Comparison of ENCODE assay signal across 8 mouse cellular contexts in the genomic region with DNA sequence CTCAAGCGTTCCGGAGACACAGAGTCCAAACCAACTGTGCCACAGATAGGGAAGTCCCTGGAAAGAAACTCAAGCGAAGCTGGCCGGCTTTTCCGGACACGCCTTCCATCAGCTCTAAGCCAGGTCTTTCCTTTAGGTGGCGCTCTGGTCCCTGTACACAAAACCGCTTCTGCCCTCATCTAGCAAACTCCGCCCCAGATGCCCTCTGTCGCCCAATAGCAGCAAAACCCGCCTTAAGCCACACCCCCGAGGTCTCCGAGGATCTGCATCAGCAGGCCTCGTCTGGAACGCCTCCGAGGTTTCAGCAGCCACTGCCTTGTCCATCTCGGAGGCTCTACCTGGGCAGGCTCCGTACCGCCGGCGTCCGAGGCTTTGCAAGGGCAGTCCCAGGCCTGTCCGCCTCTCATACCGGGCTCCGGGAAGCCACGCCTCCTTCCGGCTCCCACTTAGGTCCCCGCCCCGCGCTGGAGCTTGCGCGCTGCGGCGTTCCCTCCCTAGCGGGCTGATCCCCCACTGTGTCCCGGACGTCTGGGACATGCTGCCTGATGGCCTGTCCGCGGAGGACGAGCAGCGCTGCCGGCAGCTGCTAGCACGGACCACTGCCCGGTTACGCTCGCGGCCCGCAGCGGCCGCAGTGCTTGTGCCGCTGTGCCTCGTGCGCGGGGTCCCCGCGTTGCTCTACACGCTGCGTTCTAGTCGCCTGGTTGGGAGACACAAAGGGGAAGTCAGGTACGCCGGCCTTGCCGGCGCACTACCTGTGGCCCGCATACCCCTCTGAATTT. TPM values are rescaled to one million over a fixed set of nuclear protein-coding genes. Genes with fewer than 3 reads are reported as not detected.
DNase-seq lines count a peak whose midpoint lies in the region; ATAC-seq and TF ChIP-seq lines count a peak whose summit lies in the region.

A gene (plus strand): TSS at position 462 of the 782 bp plus-strand sequence.
A gene (plus strand): TSS at position 508 of the 782 bp plus-strand sequence.

- peaks cover 70% of the 10 kb centered on the region for H3K4me1 ChIP-seq in E14TG2a.4 (replicated peaks; ENCODE audit: low read depth, low read length)
- H3K4me1 ChIP-seq in forebrain, embryonic 12.5 days, result peaks cover 16% of the 10 kb centered on the region
- H3K4me1 ChIP-seq in heart, postnatal 0 days (ENCODE audit: control insufficient read depth, insufficient read depth), result peaks cover 39% of the 10 kb centered on the region
- peaks cover 17% of the 10 kb centered on the region for H3K4me1 ChIP-seq in liver, embryonic 16.5 days (ENCODE audit: control insufficient read depth, low read depth, low read length)
- peaks cover 20% of the 10 kb centered on the region for H3K4me1 ChIP-seq in neural tube, embryonic 13.5 days (replicated peaks)
- H3K4me1 ChIP-seq in testis, adult 2 months (ENCODE audit: control insufficient read depth, insufficient read depth, low read length), result peaks cover 19% of the 10 kb centered on the region

- peaks cover 12% of the 10 kb centered on the region for H3K36me3 ChIP-seq in E14TG2a.4 (ENCODE audit: insufficient read depth, low read length)
- H3K36me3 ChIP-seq in forebrain, embryonic 12.5 days (replicated peaks), result 0 out of 2 replicates have a peak, but pooled peaks cover 3% of the 10 kb centered on the region
- no peaks in the 10 kb centered on the region for H3K36me3 ChIP-seq in heart, postnatal 0 days (replicated peaks; ENCODE audit: control insufficient read depth, insufficient read depth, low read length)
- no peaks in the 10 kb centered on the region for H3K36me3 ChIP-seq in liver, embryonic 16.5 days (ENCODE audit: control insufficient read depth, insufficient read depth)
- peaks cover 6% of the 10 kb centered on the region; the same call in 1 of the 2 replicates for H3K36me3 ChIP-seq in neural tube, embryonic 13.5 days
- H3K36me3 ChIP-seq in testis, adult 2 months (ENCODE audit: control insufficient read depth, insufficient read depth, low read length), result no peaks in the 10 kb centered on the region

- H3K9me3 ChIP-seq in E14TG2a.4 (ENCODE audit: low read length), result no peaks in the 10 kb centered on the region
- H3K9me3 ChIP-seq in forebrain, embryonic 12.5 days, result no peaks in the 10 kb centered on the region
- H3K9me3 ChIP-seq in heart, postnatal 0 days (replicated peaks; ENCODE audit: control insufficient read depth, low read length), result no peaks in the 10 kb centered on the region
- H3K9me3 ChIP-seq in liver, embryonic 16.5 days (replicated peaks; ENCODE audit: control insufficient read depth, low read length), result no peaks in the 10 kb centered on the region
- H3K9me3 ChIP-seq in neural tube, embryonic 13.5 days, result no peaks in the 10 kb centered on the region

- TF ChIP-seq CTCF in E14TG2a.4 (conservative IDR thresholded peaks at IDR 0.05; ENCODE audit: low read length), result peak; percentile 72
- peak; percentile 76 for TF ChIP-seq CTCF in heart, postnatal 0 days (IDR thresholded peaks at IDR 0.05; ENCODE audit: low read depth)
- TF ChIP-seq CTCF in testis, adult 2 months (IDR thresholded peaks at IDR 0.05; ENCODE audit: control insufficient read depth, insufficient read depth, insufficient replicate concordance, low read depth, low read length), result peak; percentile 64; the same call in 1 of the 2 replicates

- H3K4me2 ChIP-seq in forebrain, embryonic 12.5 days, result peak within 1 kb of the TSS; percentile 89
- H3K4me2 ChIP-seq in heart, postnatal 0 days (ENCODE audit: low read depth, low read length), result peak within 1 kb of the TSS; percentile 74
- peak within 1 kb of the TSS; percentile 98 for H3K4me2 ChIP-seq in liver, embryonic 16.5 days (ENCODE audit: low read depth, low read length)
- peak within 1 kb of the TSS; percentile 91 for H3K4me2 ChIP-seq in neural tube, embryonic 13.5 days

- H3K27ac ChIP-seq in forebrain, embryonic 12.5 days, result peak within 1 kb of the TSS; percentile 98
- H3K27ac ChIP-seq in heart, postnatal 0 days (ENCODE audit: low read depth), result peak within 1 kb of the TSS; percentile 95
- H3K27ac ChIP-seq in liver, embryonic 16.5 days (ENCODE audit: low read length), result peak within 1 kb of the TSS; percentile 98
- H3K27ac ChIP-seq in neural tube, embryonic 13.5 days (replicated peaks), result peak within 1 kb of the TSS; percentile 97
- H3K27ac ChIP-seq in testis, adult 2 months (ENCODE audit: control insufficient read depth, insufficient read depth, low read depth, low read length), result peak within 1 kb of the TSS; percentile 91

- peak within 1 kb of the TSS; percentile 95 for H3K4me3 ChIP-seq in E14TG2a.4 (replicated peaks; ENCODE audit: low read length)
- H3K4me3 ChIP-seq in forebrain, embryonic 12.5 days (replicated peaks), result peak within 1 kb of the TSS; percentile 77
- H3K4me3 ChIP-seq in heart, postnatal 0 days (ENCODE audit: low read depth, low read length), result peak within 1 kb of the TSS; percentile 67
- peak within 1 kb of the TSS; percentile 88 for H3K4me3 ChIP-seq in liver, embryonic 16.5 days (ENCODE audit: low read depth, low read length)
- peak within 1 kb of the TSS; percentile 62 for H3K4me3 ChIP-seq in neural tube, embryonic 13.5 days
- peak within 1 kb of the TSS; percentile 94 for H3K4me3 ChIP-seq in testis, adult 2 months (ENCODE audit: control insufficient read depth, low read depth, low read length)

- DNase-seq in c-Kit-positive CD71-positive TER-119-positive erythroid progenitor cells, embryonic 14.5 days (ENCODE audit: low spot score), result peak; percentile 98
- DNase-seq in heart, postnatal 0 days (ENCODE audit: low spot score), result peak; percentile 98
- peak; percentile 95 to 98 for DNase-seq in kidney, postnatal 4 days

- ATAC-seq in forebrain, embryonic 12.5 days (ENCODE audit: low FRiP score), result peak; percentile 91
- ATAC-seq in heart, postnatal 0 days (ENCODE audit: insufficient read depth, low read depth), result peak; percentile 84
- ATAC-seq in liver, embryonic 16.5 days (ENCODE audit: low read depth), result peak; percentile 88
- ATAC-seq in neural tube, embryonic 13.5 days (ENCODE audit: low read depth), result peak; percentile 86

- H3K27me3 ChIP-seq in E14TG2a.4 (ENCODE audit: insufficient read depth, low read length), result no peaks in the 10 kb centered on the region; the same call in 1 of the 2 replicates
- H3K27me3 ChIP-seq in forebrain, embryonic 12.5 days, result peaks cover 4% of the 10 kb centered on the region; the same call in 1 of the 2 replicates
- no peaks in the 10 kb centered on the region for H3K27me3 ChIP-seq in heart, postnatal 0 days (ENCODE audit: control insufficient read depth, insufficient read depth, low read length)
- no peaks in the 10 kb centered on the region for H3K27me3 ChIP-seq in liver, embryonic 16.5 days (ENCODE audit: control insufficient read depth, insufficient read depth, low read depth, low read length)
- no peaks in the 10 kb centered on the region for H3K27me3 ChIP-seq in neural tube, embryonic 13.5 days
- no peaks in the 10 kb centered on the region for H3K27me3 ChIP-seq in testis, adult 2 months (ENCODE audit: control insufficient read depth, insufficient read depth, low read length)

- peak within 1 kb of the TSS; percentile 93 for H3K9ac ChIP-seq in forebrain, embryonic 12.5 days
- H3K9ac ChIP-seq in heart, postnatal 0 days (replicated peaks; ENCODE audit: low read depth, low read length), result peak within 1 kb of the TSS; percentile 54
- peak within 1 kb of the TSS; percentile 89 for H3K9ac ChIP-seq in liver, embryonic 16.5 days (ENCODE audit: low read depth, low read length)
- peak within 1 kb of the TSS; percentile 88 for H3K9ac ChIP-seq in neural tube, embryonic 13.5 days

- WGBS in forebrain, embryonic 12.5 days, result under 1% methylated on average over 64 of the region's 64 CpGs
- under 1% methylated on average over 61 of the region's 64 CpGs for WGBS in heart, postnatal 0 days
- WGBS in liver, embryonic 16.5 days (ENCODE audit: insufficient replicate concordance), result under 1% methylated on average over 64 of the region's 64 CpGs
- WGBS in neural tube, embryonic 13.5 days, result under 1% methylated on average over 64 of the region's 64 CpGs

- peak; percentile 48; the same call in 1 of the 2 replicates for TF ChIP-seq POLR2A in testis, adult 2 months (IDR thresholded peaks at IDR 0.05; ENCODE audit: control insufficient read depth, low read depth, low read length)

- TF ChIP-seq EP300 in heart, postnatal 0 days (IDR thresholded peaks at IDR 0.05; ENCODE audit: low read depth), result no peak

RNA-seq across cellular contexts. Expression of the first gene that starts in this region (rescaled TPM):
- polyA plus RNA-seq in forebrain, embryonic 12.5 days (2016; fragmentation: Nextera tagmentation; extraction: Ambion mirVana), result 19.3 and 20.8 TPM in 2 replicates
- 110 and 175 TPM in 2 replicates for total RNA-seq in heart, postnatal 0 days (2014; rRNA removed; ENCODE audit: low replicate concordance)
- 131 and 138 TPM in 2 replicates for polyA plus RNA-seq in heart, postnatal 0 days (2015; fragmentation: Nextera tagmentation; extraction: Ambion mirVana)
- 12.2 and 12.6 TPM in 2 replicates for polyA plus RNA-seq in liver, embryonic 16.5 days (2015; fragmentation: Nextera tagmentation; extraction: Ambion mirVana)
- 22.5 and 22.9 TPM in 2 replicates for polyA plus RNA-seq in neural tube, embryonic 13.5 days (2015; fragmentation: Nextera tagmentation; extraction: Ambion mirVana)
- polyA plus RNA-seq in testis, adult 2 months (2012; rRNA removed), result 0.99 and 2.4 TPM in 2 replicates

RNA-seq across cellular contexts. Expression of the second gene that starts in this region (rescaled TPM):
- polyA plus RNA-seq in forebrain, embryonic 12.5 days (2016; fragmentation: Nextera tagmentation; extraction: Ambion mirVana), result 4.1 and 4.3 TPM in 2 replicates
- total RNA-seq in heart, postnatal 0 days (2014; rRNA removed; ENCODE audit: low replicate concordance), result 4.0 and 7.0 TPM in 2 replicates
- polyA plus RNA-seq in heart, postnatal 0 days (2015; fragmentation: Nextera tagmentation; extraction: Ambion mirVana), result 3.6 and 4.0 TPM in 2 replicates
- polyA plus RNA-seq in liver, embryonic 16.5 days (2015; fragmentation: Nextera tagmentation; extraction: Ambion mirVana), result 0.41 and 0.48 TPM in 2 replicates
- polyA plus RNA-seq in neural tube, embryonic 13.5 days (2015; fragmentation: Nextera tagmentation; extraction: Ambion mirVana), result 4.7 and 6.0 TPM in 2 replicates
- polyA plus RNA-seq in testis, adult 2 months (2012; rRNA removed), result 0.48 TPM in 2 replicates

Comparison
In these comparisons a context has a peak if more than half of its experiments do, and no peak if none do; other contexts are left out.
1. Peak in every context shown above with its lines: DNase-seq, ATAC-seq, H3K4me3 ChIP-seq and H3K27ac ChIP-seq.